Mouse (Mus musculus) natural killer cell, adult 2 months (primary cell): ENCODE measurements around the gene Adamts6.
A peak's percentile ranks its signal among the peaks of the same experiment; 100 is the strongest.

Source experiments
- DNase-seq, 2 experiments: peaks; one replicate each; pipeline ENCODE4 v3.0.0; 2022; ENCODE audit warnings: low spot score in 2 of 2

Adamts6 gene

DNA sequence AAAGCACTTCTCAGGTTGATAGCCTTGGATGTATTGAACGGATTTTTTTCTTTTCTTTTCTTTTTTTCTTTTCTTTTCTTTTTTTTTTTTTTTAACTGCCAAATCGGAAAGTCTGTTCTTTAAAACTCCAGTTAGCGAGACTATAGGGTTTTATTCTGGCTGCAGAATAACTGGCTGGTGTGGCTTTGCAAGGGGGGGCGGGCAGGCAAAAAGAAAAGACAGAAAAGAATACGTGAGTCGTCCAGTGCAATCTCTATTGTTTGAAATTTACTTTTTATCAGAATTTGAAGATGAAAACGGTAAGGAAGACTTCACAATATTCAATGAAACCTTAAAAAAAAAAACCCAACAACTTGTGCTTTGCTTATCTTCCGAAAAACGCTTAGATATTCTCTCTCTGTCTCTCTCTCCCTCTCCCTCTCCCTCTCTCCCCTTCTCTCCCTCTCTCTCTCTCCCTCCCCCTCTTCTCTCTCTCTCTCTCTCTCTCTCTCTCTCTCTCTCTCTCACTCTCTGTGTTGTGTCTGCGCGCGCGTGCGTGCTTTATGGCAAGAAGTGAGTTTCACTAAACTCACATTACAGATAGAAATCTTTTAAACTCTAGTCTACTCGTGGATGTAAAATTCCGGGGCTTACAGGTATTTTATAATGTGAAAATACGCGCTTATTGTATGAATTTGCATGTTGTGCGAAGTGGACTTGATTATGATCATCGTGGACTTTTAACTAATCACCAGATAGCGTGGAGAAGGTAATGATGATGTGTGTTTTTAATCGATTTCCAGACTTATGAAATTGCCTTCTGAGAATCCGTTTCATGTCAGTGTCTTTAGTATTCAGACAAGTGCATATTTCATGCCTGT, at the start of gene Adamts6:
Gene Adamts6, plus strand, starts transcription at position 470 of the 860 bp plus-strand sequence.
- peak; percentile 7 to 11 for DNase-seq

DNA sequence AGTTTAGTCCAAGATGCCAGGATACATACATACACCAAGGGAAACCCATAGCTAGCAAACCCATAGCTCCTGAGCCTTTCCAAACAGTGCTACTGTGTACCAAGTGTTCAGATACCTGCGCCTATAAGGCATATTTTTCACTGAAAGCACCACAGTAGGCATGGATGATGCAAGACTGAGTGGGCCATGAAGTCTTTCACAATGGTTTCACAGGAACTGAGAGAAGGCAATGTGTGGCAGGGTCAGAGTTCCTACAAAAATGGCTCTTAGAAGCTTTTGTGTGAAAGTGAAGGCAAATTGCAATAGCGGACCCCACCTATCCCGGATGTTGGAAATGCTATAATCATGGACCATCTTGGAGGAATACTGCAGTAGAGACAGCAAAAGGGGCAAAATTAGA, 28.6 kb upstream of the Adamts6 start:
- DNase-seq: no peak

DNA sequence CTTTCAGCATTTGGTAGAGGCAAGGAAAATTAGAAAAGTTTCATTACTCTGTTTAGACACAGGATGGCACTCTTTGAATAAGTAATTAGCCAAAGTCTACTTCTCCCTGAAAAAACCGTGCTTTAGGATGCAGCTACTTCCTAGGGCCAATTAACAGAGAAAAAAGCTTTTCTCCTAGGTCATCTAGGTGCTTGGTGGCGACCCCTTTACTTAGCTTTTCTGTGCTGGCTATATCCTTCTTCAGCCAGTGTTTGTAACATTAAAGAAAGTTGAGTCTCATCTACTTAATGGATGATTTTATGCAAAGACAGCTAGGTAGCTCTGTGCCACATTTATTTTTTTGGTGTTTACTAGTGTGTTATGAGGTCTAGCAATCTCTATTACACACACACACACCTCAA, 2.6 kb upstream of the Adamts6 start:
- DNase-seq: peak; percentile 16 to 35

DNA sequence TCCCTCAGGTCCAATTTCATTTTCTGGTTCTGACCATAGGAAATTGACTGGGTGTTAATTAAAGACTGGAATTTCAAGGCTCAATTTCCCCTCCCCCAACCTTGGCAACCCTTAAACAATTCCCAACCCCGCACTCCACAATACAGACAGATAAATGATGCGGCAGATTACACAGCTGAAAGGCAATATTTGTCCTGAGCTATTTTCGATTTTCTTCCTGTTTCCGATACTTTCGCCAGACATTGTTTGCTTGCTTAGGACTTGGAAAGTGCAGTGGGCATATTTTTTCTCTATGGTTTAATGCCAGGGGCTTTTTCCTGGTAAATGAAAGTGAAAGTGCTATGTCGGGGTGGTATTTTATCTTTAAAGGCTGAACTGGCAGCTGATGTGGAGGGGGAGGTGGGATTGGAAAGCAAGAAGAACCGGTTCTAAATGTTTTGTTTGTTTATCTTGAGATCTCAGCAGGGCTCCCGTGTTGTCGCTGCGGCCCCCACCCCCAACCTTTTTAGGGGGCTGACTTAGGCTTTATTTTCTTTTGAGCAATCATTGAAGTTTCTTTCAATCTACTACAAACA, 1.8 kb upstream of the Adamts6 start:
- DNase-seq: peak; percentile 5 to 23

DNA sequence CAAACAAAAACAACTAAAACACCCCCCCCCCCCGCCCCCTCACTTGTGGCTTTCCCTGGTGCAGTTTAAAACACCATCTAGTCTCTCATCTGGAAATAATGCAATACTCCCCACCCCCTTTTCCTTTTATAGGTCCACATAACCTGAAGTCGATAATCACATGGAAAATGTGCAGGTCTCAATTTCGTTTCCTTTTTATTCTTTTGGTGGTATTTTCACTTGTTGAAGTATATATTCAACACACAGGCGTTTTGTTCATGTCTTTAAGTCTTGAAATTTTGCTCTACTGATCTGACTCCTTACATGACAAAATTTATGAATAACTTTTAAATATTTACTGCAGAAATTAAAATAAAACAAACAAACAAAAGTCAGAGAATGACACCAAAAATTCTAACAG, 1.3 kb upstream of the Adamts6 start:
- DNase-seq: no peak

DNA sequence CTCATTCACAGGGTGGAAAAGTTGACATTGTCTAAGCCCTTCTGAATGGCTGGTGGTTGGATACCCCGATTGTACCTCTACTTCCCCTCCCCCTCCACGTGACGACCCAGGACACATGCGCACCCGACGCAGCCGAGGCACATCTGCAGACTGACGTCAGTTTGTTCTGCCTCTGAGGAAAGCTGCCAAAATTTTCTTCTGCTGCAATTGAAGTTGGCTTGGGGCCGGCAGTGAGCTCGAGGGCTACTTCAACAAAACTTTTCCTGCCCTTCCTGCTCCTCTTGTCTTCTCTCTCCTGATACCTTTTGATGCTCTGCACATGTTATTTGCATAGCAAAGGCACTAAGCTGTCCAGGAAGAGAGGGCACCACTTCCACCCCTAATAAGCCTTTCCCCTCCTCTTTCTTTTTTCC, 732 bp upstream of the Adamts6 start:
- peak; percentile 78 to 83 for DNase-seq

DNA sequence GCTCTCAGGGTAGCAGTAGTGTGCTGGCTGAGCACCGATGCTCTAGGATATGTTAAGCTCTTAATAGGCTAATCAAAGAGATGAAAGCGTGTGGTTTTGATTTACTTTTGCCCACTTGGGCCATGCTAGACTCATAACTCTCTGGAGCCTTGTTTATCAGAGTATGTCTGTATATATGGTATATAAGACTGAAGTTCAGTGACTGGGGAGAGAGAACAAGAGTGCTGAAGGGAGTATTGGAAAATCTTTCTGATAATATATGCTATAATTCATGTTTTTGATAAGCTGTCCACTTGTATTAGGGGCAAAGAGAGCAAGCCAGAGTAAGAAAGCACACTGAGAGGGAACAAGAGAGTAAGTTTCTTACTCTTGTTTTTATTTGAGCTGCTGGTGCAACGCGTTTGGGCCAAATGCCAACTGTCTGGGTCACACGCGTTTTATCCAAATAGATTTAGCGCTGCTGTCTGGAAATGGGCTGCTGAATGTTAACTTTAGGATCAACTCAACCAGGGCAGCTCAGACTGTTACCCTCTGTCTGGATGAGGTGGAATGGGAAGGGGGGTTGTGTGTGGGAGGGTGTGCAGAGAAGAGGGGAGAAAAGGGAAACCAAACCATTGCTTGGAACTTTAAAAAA, 708 bp downstream of the Adamts6 start:
- DNase-seq: peak; percentile 3 to 4

DNA sequence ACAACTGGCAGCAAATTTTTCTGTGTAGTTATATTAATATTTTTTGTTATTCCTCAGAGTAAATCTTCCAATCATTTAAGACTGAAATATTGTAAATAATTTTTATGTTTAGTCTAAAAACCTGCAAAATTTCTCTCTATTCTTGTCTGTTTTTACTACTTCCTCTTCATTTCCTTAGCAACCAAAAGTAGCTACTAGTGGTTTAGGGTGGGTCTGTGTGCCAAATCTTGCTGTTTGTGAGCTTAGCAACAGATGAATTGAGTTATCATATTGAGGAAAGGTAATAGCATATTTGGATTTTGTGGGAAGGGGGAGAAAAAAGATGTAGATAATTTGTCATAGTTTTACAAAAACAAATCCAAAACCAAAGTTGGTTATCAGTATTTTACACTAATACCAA, 1.5 kb downstream of the Adamts6 start:
- DNase-seq: peak in 1 of 2 experiments; percentile 2

DNA sequence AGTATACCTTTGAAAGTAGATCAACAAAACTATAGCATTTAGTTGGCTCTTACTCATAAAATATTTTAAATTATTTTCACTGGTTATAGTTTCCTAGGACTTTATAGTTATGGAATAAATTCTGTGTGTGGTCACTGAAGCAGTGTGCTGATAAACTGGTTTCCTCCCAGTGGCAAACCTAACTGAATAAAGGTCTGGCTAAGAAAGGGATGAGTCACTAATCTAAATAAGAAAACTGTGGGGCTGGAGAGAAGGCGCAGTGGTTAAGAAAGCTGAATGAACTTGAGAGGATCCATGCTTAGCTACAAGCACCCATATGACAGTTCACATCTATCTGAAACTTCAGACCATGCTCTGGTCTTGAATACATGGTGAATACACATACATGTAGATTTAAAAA, 7.8 kb downstream of the Adamts6 start:
- no peak for DNase-seq

DNA sequence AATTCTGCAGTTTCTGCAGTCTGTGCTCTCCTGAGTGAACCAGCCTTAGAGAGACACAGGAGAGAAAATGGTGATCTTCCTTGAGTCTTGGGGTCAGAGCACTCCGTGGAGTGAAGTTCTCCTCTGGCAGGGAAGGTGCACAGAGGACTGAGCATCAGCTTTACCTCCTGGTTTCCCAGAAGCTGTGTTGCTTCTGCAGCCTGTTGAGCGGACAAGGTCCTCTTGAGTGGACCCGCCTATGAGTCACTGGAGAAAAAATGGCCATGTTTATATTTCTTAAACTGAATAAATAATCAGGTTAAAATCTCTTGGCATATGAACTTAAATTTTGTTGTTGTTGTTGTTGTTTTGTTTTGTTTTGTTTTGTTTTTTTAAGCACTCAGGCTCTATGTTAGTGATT, 41.7 kb downstream of the Adamts6 start:
- DNase-seq: no peak

DNA sequence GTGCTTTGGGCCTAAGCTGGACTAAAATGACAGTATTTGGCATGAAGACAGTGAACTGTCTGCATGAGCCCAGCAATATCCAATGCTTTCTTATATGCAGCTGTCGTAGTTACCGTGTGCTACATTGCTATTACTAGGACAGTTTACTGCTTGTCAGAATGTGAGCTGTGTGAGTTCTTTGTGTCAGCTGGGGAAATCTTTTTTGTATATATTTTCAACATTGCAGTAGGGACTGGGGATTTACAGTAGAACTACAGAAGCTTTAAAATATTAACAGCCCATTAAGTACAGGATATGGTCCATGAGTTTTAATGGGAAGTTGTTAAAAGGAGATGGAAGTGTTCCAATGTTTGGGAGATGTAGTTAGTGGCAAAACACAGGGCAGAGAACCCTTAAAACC, 42.1 kb downstream of the Adamts6 start:
- DNase-seq: no peak

DNA sequence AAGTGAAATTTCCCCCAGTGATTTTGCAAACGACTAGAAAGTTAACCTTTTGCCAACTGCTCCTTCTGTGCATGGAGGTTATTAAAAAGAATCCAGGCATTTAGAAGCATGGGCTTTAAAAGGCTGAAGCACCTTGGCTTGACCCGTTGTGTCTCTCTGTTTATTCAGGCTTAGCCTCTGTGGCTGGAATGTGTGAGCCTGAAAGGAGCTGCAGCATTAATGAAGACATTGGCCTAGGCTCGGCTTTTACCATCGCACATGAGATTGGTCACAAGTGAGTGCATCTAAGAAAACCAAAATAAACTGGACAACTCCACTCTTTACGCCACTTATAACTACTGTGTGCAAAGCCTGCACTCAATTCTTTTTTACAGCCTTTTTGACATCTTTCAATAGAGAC, 65.0 kb downstream of the Adamts6 start:
- no peak for DNase-seq

DNA sequence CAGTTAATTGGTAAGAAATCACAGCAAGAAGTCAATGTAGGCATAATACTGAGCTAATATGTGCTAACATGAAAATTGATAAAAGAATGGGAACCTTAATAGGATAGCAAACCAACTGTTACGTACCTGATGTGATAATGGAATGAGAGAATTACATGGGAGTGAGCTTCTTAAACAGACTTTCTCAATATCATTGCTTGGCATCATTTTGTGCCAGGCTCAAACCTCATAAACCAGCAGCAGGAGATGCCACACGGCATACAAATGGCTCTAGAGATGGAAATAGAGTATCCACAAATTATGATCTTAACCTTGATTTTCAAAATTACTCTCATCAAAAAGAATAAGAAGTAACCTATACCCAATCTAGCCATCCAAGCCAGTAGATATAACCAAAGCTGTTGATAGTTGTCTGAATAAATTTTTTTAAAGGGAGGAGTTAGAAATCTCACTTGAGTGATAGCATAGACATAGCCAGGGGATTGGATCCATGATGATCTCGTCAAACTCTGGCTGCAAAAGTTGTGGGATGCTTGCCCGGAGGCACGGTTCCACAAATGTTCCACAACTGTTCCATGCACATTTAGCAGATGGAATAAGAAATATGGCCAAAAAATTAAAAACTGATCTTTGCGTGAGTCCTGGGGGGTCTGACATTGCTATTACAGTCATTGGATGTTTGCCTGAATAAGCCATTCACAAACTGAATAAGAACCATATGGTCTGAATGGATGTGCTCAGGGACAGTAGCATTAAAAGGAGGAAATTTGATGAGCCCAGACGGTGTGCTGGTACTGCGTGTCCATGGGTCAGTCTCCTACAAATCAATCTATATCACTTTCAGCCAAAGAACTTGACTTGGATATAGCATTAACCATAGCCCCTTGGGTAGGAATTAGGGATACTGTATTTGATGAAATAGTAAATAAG, 106.1 kb downstream of the Adamts6 start:
- DNase-seq: no peak

DNA sequence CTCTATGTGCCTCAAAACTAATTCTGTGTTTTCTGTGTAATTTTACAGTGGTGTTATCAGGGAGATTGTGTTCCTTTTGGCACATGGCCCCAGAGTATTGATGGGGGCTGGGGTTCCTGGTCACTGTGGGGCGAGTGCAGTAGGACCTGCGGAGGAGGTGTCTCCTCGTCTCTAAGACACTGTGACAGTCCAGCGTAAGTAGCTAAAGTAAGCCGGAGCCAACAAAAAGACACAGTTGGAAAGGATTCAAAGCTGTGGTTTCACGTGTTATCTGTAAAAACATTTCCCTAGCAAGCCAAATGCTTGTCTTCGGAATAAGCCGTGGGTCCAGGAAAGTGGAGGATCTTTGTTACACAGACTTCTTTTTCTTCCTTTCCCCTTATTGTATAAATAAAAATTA, 110.2 kb downstream of the Adamts6 start:
- DNase-seq: no peak

DNA sequence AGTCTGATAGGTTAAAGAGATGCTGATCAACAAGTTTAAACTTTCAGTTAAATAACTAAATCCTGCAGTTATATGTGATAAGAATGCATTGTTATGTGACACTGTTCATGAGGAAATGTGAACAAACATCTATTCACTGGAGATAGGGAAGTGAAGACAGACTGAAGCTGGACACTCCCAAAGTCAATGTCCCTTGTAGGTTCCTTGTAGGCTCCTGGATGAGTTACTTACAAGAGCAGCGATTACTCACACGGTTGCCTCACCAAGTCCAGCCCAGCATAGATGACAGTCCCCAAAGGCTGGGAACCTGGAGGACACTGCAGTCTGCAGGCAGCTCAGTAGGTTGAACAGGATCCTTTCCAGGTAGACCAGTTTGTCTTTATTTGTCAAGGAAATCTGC, 145.1 kb downstream of the Adamts6 start:
- DNase-seq: no peak

DNA sequence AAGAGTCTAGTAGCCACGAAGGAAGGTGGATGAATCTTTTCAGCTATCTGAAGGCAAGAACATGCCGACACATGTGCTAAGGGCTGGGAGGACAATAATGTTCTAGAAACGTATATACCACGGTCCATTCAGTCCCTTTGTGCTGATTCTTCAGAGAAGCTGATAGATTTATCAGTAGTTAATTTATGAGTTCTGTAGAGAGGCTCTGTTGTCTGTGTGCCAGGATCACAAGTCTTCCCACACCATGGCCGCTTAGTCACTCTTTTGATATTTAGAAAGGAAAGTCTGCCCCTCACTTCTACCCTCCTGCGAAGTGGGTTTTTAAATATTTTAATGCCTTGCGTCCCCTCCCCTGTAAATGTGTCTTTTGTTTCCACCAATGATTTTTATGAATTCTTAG, 154.9 kb downstream of the Adamts6 start:
- no peak for DNase-seq

DNA sequence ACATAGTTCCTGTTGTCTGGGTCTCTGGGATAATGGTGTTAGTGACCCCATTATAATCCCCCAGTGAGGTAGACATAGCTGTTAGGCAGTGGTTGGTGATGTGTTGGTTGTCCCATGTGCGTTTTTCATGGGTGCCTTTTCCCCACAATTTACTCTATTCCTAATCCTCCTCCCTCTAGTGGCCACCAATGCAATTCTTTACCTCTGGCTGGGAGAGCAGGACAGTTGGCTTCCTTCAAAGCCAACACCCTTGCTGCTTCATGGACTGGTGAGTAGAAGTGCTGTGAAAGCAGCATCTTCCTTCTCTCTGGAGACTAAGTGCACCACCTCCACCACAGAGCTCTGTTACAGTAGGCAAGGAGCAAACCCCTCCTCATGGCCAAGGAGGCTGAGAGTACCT, 157.8 kb downstream of the Adamts6 start:
- DNase-seq: no peak

DNA sequence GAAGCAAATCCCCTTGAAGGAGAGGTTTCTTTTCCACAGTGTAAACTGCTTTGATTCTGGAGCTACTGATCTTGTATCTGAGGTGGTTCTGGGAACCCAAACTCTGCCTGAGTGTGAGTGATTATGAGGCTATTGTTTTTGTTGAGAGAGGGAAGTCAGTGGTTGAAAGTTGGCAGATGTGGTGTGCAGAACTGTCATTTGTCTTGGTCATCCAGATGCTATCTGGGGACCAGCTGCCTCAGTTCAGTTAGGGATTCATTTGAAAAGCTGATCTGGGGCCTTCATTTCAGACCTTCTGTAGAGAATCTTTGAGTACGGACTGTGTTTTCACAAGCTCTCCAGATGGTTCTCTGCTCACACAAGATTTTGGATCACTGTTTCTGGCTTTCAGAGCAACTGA, 159.3 kb downstream of the Adamts6 start:
- DNase-seq: no peak

DNA sequence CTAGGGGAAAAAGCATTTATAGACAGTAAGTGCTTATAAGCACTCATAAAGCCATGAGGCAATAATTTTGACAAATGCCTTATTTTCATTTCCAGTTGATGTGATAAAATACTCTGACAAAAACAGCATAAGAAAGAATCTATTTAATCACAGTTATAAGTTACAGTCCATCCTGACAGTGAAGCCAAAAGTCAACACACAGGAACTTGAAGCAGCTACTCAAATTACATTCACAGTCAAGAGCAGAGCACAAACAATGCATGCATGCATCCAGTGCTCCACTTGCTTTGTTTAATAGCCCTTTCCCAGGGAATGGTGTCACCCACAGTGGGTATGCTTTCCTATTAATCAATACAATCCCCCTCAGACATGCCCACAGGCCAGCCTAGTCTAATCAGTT, 159.8 kb downstream of the Adamts6 start:
- DNase-seq: no peak

DNA sequence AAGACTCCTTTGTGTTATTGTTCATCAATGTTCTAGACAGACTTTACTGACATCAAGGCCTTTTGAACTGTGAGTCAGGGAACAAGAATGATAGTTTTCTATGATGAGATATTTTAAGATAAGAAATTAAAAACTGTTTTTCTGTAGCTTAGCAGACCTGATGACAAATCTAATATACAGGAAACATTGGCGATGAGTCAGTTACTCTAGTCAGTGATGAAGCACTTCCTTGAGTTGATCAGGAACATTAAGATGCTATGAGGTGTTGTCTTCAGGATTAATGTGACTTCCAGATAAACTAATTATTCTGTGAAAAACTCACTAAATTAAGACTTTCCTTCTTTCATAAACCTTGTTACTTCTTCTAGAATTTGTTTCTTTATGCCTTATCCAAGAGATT, 160.7 kb downstream of the Adamts6 start:
- DNase-seq: no peak

DNA sequence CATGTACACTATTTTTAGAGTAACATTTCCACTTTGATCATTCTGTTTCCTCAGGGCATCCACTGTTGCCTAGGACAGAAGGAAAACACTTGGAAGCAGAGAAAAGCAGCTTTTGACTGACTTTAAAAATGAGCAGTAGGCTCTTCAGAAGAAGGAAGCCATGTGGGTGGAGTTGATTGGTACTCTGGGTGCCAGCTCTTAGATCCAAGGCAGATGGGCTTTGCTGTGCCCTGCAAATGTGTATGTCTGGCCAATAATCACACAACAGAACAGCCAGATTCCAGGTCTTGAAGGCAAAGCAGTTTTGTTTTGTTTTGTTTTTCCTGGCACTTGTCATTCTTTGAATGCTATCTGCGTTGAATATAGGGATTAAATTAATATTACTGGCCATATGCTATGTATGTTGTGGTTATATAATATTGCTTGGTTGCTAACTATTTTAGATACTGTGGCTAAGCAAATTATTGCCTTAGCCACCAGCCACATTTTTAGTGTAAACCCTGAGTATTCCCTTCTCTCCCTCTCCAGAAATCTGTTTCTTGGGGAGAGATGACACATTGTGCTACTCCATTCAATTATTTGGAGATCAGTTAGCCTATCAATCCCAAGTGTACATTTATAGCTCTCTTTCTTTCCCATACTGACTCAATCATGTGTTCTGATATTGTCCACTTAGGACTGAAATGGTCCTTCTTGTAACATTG, 165.8 kb downstream of the Adamts6 start:
- DNase-seq: no peak
